Mouse (Mus musculus) myocyte (in vitro differentiated cells): Measurements from ENCODE around the gene Rnase9.

Experiments used
- E2F4 ChIP-seq: IDR thresholded peaks from one replicate; pipeline ENCODE4 v1.6.1; 2011; ENCODE audit warnings: mild to moderate bottlenecking, control low read depth, moderate library complexity; ENCODE audit not compliant: insufficient read depth
- MAX ChIP-seq: IDR thresholded peaks from one replicate; pipeline ENCODE4 v1.6.1; 2011; ENCODE audit warnings: low read depth, mild to moderate bottlenecking, control low read depth
- MYOD1 ChIP-seq, 3 experiments: IDR thresholded peaks; one replicate each; pipeline ENCODE4 v1.6.1; 2011; ENCODE audit warnings: control low read depth in 2 of 3, low read depth in 2 of 3, mild to moderate bottlenecking in 2 of 3, moderate library complexity in 1 of 3; ENCODE audit not compliant: insufficient read length in 2 of 3, control insufficient read depth in 1 of 3
- POLR2A ChIP-seq: IDR thresholded peaks from one replicate; pipeline ENCODE4 v1.6.1; 2011; ENCODE audit warnings: low read depth, mild to moderate bottlenecking, control low read depth, moderate library complexity; ENCODE audit not compliant: insufficient read length
- POLR2AphosphoS2 ChIP-seq: IDR thresholded peaks from one replicate; pipeline ENCODE4 v1.6.1; 2011; ENCODE audit warnings: low read depth, control low read depth; ENCODE audit not compliant: insufficient read length
- REST ChIP-seq: IDR thresholded peaks from one replicate; pipeline ENCODE4 v1.6.1; 2011; ENCODE audit warnings: mild to moderate bottlenecking, control low read depth, moderate library complexity; ENCODE audit not compliant: insufficient read depth, insufficient read length
- SRF ChIP-seq: IDR thresholded peaks from one replicate; pipeline ENCODE4 v1.6.1; 2011; ENCODE audit warnings: low read depth; ENCODE audit not compliant: control insufficient read depth, insufficient read length
- TCF12 ChIP-seq: IDR thresholded peaks from one replicate; pipeline ENCODE4 v1.6.1; 2011; ENCODE audit warnings: mild to moderate bottlenecking, control low read depth; ENCODE audit not compliant: poor library complexity, insufficient read depth, severe bottlenecking
- TCF3 ChIP-seq: IDR thresholded peaks from one replicate; pipeline ENCODE4 v1.6.1; 2011; ENCODE audit warnings: low read depth, control low read depth; ENCODE audit not compliant: insufficient read length
- USF1 ChIP-seq: IDR thresholded peaks from one replicate; pipeline ENCODE4 v1.6.1; 2011; ENCODE audit warnings: low read depth, mild to moderate bottlenecking, control low read depth, moderate library complexity

- TF ChIP-seq POLR2A (no peak), TCF12 (no peak), POLR2AphosphoS2 (no peak), SRF (no peak), MYOD1 (IDR thresholded peaks at IDR 0.05; ENCODE audit: control insufficient read depth in 1 of 3, insufficient read length in 2 of 3, low read depth in 2 of 3) (no peak), E2F4 (no peak), MAX (no peak), USF1 (no peak), TCF3 (no peak), REST (no peak)
Measured at GRCm38 (mm10) chr14:51008781-51009180, 32.9 kb downstream of the Rnase9 start.
